Mouse (Mus musculus): ENCODE results near the gene Slc39a11. TPM values are rescaled to one million over a fixed set of nuclear protein-coding genes. Genes with fewer than 3 reads are reported as not detected.

Gene Slc39a11
- total and polyA plus RNA-seq, 3 experiments, result 43.2 to 54.4 (median 51.0) TPM

DNA sequence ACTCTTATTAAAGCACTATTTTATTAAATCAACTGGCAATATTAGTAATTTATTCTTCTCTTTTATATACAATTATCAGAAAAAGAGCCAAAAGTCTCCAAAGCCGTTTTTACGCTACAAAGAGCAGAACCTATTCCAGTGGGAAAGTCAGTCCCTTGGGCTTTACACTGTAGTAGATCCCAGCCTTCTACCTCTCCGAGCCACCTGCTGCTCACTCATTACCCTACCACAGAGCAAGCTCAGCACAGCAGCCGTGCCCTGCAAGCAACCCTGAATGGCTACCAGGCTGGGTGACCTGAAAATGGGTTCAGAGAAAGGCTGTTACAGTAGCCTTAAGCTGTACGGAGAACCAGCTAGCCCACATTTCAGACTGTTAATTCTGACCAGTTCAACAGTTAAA is 24.7 kb upstream of the Slc39a11 start:
- dilution Hi-C loops (cut with MboI; ENCODE audit: extremely low pct_ligation_motif_present, extremely low pct_unique_long_range_greater_than_20kb, low sequenced_read_pairs) (no loop called here), in situ Hi-C loops (cut with MboI; ENCODE audit: low pct_ligation_motif_present, low pct_unique_long_range_greater_than_20kb, low sequenced_read_pairs) (no loop called here)
- no peak overlapping the region for H3K9ac ChIP-seq (ENCODE audit: insufficient read depth, low read depth)
- H3K27me3 ChIP-seq (replicated peaks), result no peaks in the 10 kb centered on the region
- H3K79me2 ChIP-seq (replicated peaks; ENCODE audit: control insufficient read depth, extremely low read depth, insufficient read depth, poor library complexity, severe bottlenecking), result peaks cover 67% of the 10 kb centered on the region
- H3K4me2 ChIP-seq (ENCODE audit: insufficient read depth, low read depth, poor library complexity, severe bottlenecking), result no peak overlapping the region
- DNase-seq (ENCODE audit: extremely low read depth), result no peak
- peaks cover 40 to 85% of the 10 kb centered on the region in 2 experiments for H3K36me3 ChIP-seq (replicated peaks in 1 of 2; ENCODE audit: control insufficient read depth in 1 of 2, insufficient read depth in 1 of 2, low read length in 1 of 2)
- TF ChIP-seq ETS1 (conservative IDR thresholded peaks at IDR 0.05; ENCODE audit: low read depth, low read length) (no peak), UBTF (IDR thresholded peaks at IDR 0.05; ENCODE audit: low read depth, low read length) (no peak), MAX (IDR thresholded peaks at IDR 0.05; ENCODE audit: low read length) (no peak), JUND (conservative IDR thresholded peaks at IDR 0.05; ENCODE audit: low read depth, low read length) (no peak), ELF1 (IDR thresholded peaks at IDR 0.05; ENCODE audit: low read depth, low read length) (no peak), SIN3A (IDR thresholded peaks at IDR 0.05; ENCODE audit: low read length) (no peak), USF1 (IDR thresholded peaks at IDR 0.05; ENCODE audit: low read depth, low read length) (no peak), NELFE (IDR thresholded peaks at IDR 0.05; ENCODE audit: low read depth, low read length) (no peak), EP300 (IDR thresholded peaks at IDR 0.05; ENCODE audit: low read length) (no peak), USF2 (conservative IDR thresholded peaks at IDR 0.05; ENCODE audit: low read depth, low read length) (no peak), ZC3H11A (IDR thresholded peaks at IDR 0.05; ENCODE audit: low read depth, low read length) (no peak), TBP (conservative IDR thresholded peaks at IDR 0.05; ENCODE audit: low read depth, low read length) (no peak), ZKSCAN1 (IDR thresholded peaks at IDR 0.05; ENCODE audit: borderline replicate concordance, low read depth, low read length) (no peak), CHD1 (IDR thresholded peaks at IDR 0.05; ENCODE audit: low read depth, low read length) (no peak)
- no peak overlapping the region for H3K4me3 ChIP-seq (replicated peaks in 1 of 3; ENCODE audit: low read depth in 2 of 3, low read length in 2 of 3, poor library complexity in 1 of 3)
- H3K4me1 ChIP-seq (ENCODE audit: control insufficient read depth in 1 of 2, insufficient read depth in 2 of 2), result peaks cover 12 to 30% of the 10 kb centered on the region in 2 experiments
- no peak overlapping the region for H3K27ac ChIP-seq (ENCODE audit: insufficient read depth, low read depth)
- H3K9me3 ChIP-seq (replicated peaks; ENCODE audit: low read length), result no peaks in the 10 kb centered on the region

DNA sequence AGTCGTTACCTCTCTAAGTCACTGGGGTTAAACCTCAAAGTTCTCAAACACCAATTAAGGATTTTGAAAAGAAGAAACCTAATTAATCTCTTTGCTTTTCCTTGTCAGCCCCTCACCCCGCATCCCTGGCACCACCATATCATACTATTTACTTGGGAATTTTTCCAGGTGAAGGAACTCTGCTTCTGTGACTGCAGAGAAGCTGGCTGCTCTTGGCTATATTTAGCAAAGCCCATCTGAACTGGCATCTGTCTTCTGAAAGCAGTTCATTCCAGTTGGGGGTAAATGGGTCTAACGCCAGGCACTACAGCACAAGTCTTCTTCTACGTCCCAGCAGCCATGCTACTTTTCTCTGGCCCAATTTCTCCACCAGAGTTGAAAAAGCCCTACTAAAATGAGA is 23.7 kb upstream of the Slc39a11 start:
- Histone ChIP-seq H3K79me2 (replicated peaks; ENCODE audit: control insufficient read depth, extremely low read depth, insufficient read depth, poor library complexity, severe bottlenecking) (peaks cover 61% of the 10 kb centered on the region), H3K4me1 (ENCODE audit: control insufficient read depth in 1 of 2, insufficient read depth in 2 of 2) (peaks cover 12 to 23% of the 10 kb centered on the region in 2 experiments), H3K36me3 (replicated peaks in 1 of 2; ENCODE audit: control insufficient read depth in 1 of 2, insufficient read depth in 1 of 2, low read length in 1 of 2) (peaks cover 47 to 90% of the 10 kb centered on the region in 2 experiments), H3K9me3 (replicated peaks; ENCODE audit: low read length) (no peaks in the 10 kb centered on the region), H3K27me3 (replicated peaks) (no peaks in the 10 kb centered on the region), H3K27ac (ENCODE audit: insufficient read depth, low read depth) (no peak overlapping the region), H3K4me3 (replicated peaks in 1 of 3; ENCODE audit: low read depth in 2 of 3, low read length in 2 of 3, poor library complexity in 1 of 3) (no peak overlapping the region), H3K9ac (ENCODE audit: insufficient read depth, low read depth) (no peak overlapping the region), H3K4me2 (ENCODE audit: insufficient read depth, low read depth, poor library complexity, severe bottlenecking) (no peak overlapping the region)
- in situ Hi-C loops (cut with MboI; ENCODE audit: low pct_ligation_motif_present, low pct_unique_long_range_greater_than_20kb, low sequenced_read_pairs) (no loop called here), dilution Hi-C loops (cut with MboI; ENCODE audit: extremely low pct_ligation_motif_present, extremely low pct_unique_long_range_greater_than_20kb, low sequenced_read_pairs) (no loop called here)
- TF ChIP-seq CTCF (conservative IDR thresholded peaks at IDR 0.05 in 1 of 2, IDR thresholded peaks at IDR 0.05 in 1 of 2; ENCODE audit: low read depth in 2 of 2, low read length in 2 of 2) (no peak), MAZ (IDR thresholded peaks at IDR 0.05; ENCODE audit: low read depth, low read length) (no peak), ZC3H11A (IDR thresholded peaks at IDR 0.05; ENCODE audit: low read depth, low read length) (no peak), EP300 (IDR thresholded peaks at IDR 0.05; ENCODE audit: low read length) (no peak), JUN (IDR thresholded peaks at IDR 0.05; ENCODE audit: insufficient read depth, low read depth, low read length) (no peak), UBTF (IDR thresholded peaks at IDR 0.05; ENCODE audit: low read depth, low read length) (no peak), KAT2A (IDR thresholded peaks at IDR 0.05; ENCODE audit: insufficient replicate concordance, low read length) (no peak), ZMIZ1 (IDR thresholded peaks at IDR 0.05; ENCODE audit: low read depth, low read length) (no peak), ZKSCAN1 (IDR thresholded peaks at IDR 0.05; ENCODE audit: borderline replicate concordance, low read depth, low read length) (no peak), BHLHE40 (IDR thresholded peaks at IDR 0.05; ENCODE audit: low read depth, low read length) (no peak), MAX (IDR thresholded peaks at IDR 0.05; ENCODE audit: low read length) (no peak), CHD1 (IDR thresholded peaks at IDR 0.05; ENCODE audit: low read depth, low read length) (no peak)
- no peak for DNase-seq (ENCODE audit: extremely low read depth)

All from CH12.LX (cell line).